Mouse (Mus musculus): Measurements from ENCODE around the gene Scaf8. TPM values are rescaled to one million over a fixed set of nuclear protein-coding genes. Genes with fewer than 3 reads are reported as not detected.
"Not testable (repeated sequence)": the region's sequence is repeated elsewhere in the genome, so short reads cannot be mapped to it uniquely, and the experiment has no call there.

Scaf8 gene
- polyA plus RNA-seq, 1 experiment from 2014 or later: 15.7 TPM

DNA sequence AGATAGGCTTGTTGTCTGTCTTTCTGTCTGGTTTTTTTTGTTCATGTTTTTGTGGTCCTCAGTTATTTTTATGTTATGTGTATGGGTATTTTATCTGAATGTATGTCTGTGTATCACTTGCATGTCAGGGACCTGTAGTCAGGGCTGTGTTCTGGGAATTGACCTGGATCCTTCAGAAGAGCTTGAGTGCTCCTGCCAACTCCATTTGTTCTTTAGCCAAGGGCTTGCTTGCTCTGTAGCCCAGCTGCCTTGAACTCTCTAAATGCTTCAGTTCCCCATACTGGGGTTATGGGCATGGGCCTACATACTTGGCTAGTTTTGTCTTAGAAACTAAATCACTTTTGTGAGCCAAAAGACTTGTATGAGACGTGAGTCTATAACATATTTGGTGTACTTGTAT lies 13.9 kb downstream of the Scaf8 start:
- 88% methylated on average over 1 of the region's 1 CpGs for WGBS
- Histone ChIP-seq H3K9ac (no peak overlapping the region), H3K4me1 (no peaks in the 10 kb centered on the region), H3K27ac (no peak overlapping the region), H3K27me3 (no peaks in the 10 kb centered on the region), H3K4me3 (no peak overlapping the region), H3K4me2 (no peak overlapping the region), H3K9me3 (replicated peaks) (no peaks in the 10 kb centered on the region), H3K36me3 (ENCODE audit: poor library complexity, severe bottlenecking) (peaks cover 29% of the 10 kb centered on the region)
- ATAC-seq: no peak

DNA sequence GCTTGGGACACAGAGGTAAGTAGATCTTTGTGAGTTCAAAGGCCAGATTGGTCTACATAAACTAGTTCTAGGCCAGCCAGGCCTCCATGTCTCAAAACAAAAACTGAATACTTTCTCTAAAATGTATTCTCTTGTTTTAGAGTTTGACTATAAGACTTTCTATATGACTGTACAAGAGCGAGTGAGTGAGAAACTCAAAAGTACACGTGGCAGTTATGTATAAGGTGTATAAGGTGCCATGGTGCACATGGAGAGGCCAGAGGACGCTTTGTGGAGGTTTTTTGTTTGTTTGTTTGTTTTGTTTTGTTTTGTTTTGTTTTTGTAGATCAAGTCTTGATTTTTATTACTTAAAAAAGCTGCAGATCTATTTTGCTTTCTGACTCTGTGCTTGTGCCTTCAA lies 15.0 kb downstream of the Scaf8 start:
- 93% methylated on average over 3 of the region's 3 CpGs for WGBS
- no peak for ATAC-seq
- Histone ChIP-seq H3K4me3 (no peak overlapping the region), H3K9me3 (replicated peaks) (no peaks in the 10 kb centered on the region), H3K9ac (no peak overlapping the region), H3K27ac (no peak overlapping the region), H3K36me3 (ENCODE audit: poor library complexity, severe bottlenecking) (peaks cover 29% of the 10 kb centered on the region), H3K4me2 (no peak overlapping the region), H3K4me1 (no peaks in the 10 kb centered on the region), H3K27me3 (no peaks in the 10 kb centered on the region)

DNA sequence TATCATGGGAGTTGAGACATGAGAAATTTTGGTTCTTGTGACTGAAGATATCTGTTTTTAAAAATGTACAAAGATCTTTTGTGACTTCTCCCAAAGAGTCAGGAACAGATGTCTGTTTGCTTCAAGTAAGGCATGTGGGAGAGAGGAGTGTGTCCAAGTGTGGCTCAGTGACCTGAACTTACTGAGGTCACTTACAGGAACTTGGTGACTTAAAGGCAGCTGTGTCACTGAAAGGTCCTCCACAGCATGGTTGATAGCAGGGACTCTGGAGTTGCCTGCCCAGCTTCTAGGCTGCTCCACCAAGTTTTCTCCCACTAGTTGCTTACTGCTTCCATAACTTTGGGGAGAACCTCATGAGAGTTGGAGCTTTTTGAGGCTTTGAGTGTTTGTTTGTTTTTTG lies 20.6 kb downstream of the Scaf8 start:
- Histone ChIP-seq H3K9ac (no peak overlapping the region), H3K4me2 (no peak overlapping the region), H3K4me3 (no peak overlapping the region), H3K27ac (no peak overlapping the region), H3K4me1 (peaks cover 15% of the 10 kb centered on the region; the same call in 1 of the 2 replicates), H3K9me3 (replicated peaks) (no peaks in the 10 kb centered on the region), H3K36me3 (ENCODE audit: poor library complexity, severe bottlenecking) (peaks cover 19% of the 10 kb centered on the region), H3K27me3 (no peaks in the 10 kb centered on the region)
- ATAC-seq: no peak

DNA sequence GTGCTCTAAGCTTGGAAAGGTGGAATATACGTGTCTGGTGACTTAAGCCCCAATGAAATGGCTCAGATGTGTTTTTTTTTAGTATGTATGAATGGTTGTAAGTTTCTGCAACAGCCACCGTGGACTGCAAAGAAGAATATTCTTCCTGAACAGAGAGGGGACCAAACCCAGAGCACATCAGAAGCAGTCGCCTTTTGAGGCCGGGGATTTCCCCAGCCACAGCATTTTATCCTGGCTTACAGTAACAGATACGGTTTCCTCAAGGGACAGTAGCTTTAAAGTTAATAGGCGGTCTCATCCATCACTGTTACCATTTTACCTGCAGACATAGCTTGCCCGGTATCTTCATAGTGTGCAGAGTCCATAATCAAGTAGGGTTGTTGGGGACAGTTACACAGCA lies 21.4 kb downstream of the Scaf8 start:
- H3K9ac ChIP-seq: no peak overlapping the region

DNA sequence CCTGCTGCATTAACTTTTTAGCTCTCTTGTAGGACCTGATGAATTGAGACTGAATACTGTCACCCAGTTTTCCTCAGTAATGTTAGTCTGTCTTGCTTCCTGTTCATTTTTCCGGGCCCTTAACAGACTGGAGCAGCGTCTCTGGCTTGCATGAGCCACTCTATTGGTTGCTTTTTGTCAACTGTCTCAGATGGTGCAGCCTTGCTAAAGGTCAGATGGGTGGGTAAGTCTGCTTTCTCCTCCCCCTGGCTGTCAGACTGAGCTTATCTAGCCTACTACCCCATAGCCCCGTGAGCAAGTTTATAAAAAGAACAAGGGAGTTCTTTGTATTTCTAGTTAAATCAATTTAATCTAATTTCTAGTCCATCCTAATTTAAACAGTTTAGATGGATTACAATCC lies 23.6 kb downstream of the Scaf8 start:
- H3K36me3 ChIP-seq (ENCODE audit: poor library complexity, severe bottlenecking): no peaks in the 10 kb centered on the region
- H3K4me1 ChIP-seq: peaks cover 15% of the 10 kb centered on the region; the same call in 1 of the 2 replicates
- no peak for ATAC-seq
- WGBS: 74% methylated on average over 3 of the region's 3 CpGs
- H3K9ac ChIP-seq: no peak overlapping the region
- no peaks in the 10 kb centered on the region for H3K27me3 ChIP-seq
- H3K4me3 ChIP-seq: no peak overlapping the region
- H3K9me3 ChIP-seq (replicated peaks): no peaks in the 10 kb centered on the region
- no peak overlapping the region for H3K4me2 ChIP-seq
- H3K27ac ChIP-seq: no peak overlapping the region

More for the DNA sequence above, 21.4 kb downstream of the Scaf8 start:
- Histone ChIP-seq H3K4me2 (no peak overlapping the region), H3K9me3 (replicated peaks) (no peaks in the 10 kb centered on the region), H3K27ac (no peak overlapping the region), H3K4me3 (no peak overlapping the region), H3K36me3 (ENCODE audit: poor library complexity, severe bottlenecking) (peaks cover 16% of the 10 kb centered on the region; the same call in 1 of the 2 replicates), H3K27me3 (no peaks in the 10 kb centered on the region), H3K4me1 (peaks cover 15% of the 10 kb centered on the region; the same call in 1 of the 2 replicates)
- WGBS: 94% methylated on average over 7 of the region's 7 CpGs
- ATAC-seq: no peak

DNA sequence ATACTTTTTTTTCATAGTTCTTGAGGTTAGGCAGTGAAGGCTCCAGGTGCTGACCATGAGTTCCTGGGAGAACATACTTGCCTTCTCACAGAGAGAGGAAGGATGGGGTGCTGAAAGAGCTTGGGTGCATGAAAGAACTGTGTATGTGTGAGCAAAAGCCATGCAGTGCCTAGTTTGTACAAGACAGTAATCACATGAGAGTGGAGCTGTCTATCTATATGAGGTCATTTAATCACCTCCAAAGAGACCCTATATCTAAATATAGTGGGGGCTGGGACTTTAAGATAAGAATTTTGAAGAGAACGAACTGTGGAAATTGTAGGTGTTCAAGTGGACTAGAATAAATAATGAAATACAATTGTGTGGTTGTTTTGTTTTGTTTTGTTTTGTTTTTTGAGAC lies 25.3 kb downstream of the Scaf8 start:
- Histone ChIP-seq H3K27me3 (no peaks in the 10 kb centered on the region), H3K4me3 (no peak overlapping the region), H3K4me2 (no peak overlapping the region), H3K27ac (no peak overlapping the region), H3K4me1 (peaks cover 15% of the 10 kb centered on the region; the same call in 1 of the 2 replicates), H3K9ac (no peak overlapping the region), H3K36me3 (ENCODE audit: poor library complexity, severe bottlenecking) (0 out of 2 replicates have a peak, but pooled peaks cover under 1% of the 10 kb centered on the region), H3K9me3 (replicated peaks) (no peaks in the 10 kb centered on the region)
- WGBS: 87% methylated on average over 1 of the region's 1 CpGs
- no peak for ATAC-seq

DNA sequence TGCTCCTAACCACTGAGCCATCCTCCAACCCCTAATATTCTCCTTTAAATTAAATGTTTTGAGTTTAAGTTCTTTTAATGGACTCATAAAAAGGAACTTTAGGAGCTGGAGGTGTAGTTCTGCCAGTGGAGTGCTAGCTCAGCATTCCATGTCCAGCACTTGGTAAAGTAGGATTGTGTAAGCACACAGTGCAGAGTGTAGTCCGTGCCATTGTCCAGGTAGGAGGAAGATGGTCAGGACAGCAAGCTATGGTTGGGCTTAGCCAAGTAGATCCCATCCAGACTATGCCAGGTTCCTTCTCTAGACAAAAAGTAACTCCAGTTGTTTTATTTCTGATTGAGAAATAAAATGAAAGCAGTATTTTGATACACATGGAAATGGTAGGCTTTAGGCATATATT lies 34.1 kb downstream of the Scaf8 start:
- H3K36me3 ChIP-seq (ENCODE audit: poor library complexity, severe bottlenecking): peaks cover 13% of the 10 kb centered on the region; the same call in 1 of the 2 replicates
- WGBS: 95% methylated on average over 1 of the region's 1 CpGs
- H3K9me3 ChIP-seq (replicated peaks): no peaks in the 10 kb centered on the region
- no peak overlapping the region for H3K27ac ChIP-seq
- no peak overlapping the region for H3K4me3 ChIP-seq
- H3K9ac ChIP-seq: no peak overlapping the region
- 0 out of 2 replicates have a peak, but pooled peaks cover 2% of the 10 kb centered on the region for H3K4me1 ChIP-seq
- no peak for ATAC-seq
- H3K4me2 ChIP-seq: no peak overlapping the region
- no peaks in the 10 kb centered on the region for H3K27me3 ChIP-seq

DNA sequence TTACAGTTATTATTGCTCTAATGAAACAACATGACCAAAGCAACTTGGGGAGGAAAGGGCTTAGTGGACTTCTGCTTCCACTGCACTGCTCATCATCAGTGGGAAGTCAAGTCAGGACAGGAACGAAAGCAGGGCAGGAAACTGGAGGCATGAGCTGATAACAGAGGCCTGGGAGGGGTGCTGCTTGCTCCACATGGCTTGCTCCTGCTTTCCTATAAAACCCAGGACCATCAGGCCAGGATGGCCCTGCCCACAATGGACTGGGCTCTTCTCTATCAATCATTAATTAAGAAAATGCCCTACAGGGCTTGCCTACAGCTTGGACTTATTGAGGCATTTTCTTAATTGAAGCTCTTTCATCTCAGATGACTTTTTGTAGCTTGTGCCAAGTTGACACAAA lies 34.8 kb downstream of the Scaf8 start:
- no peak overlapping the region for H3K27ac ChIP-seq
- 97% methylated on average over 1 of the region's 1 CpGs for WGBS
- ATAC-seq: no peak
- H3K4me1 ChIP-seq: 0 out of 2 replicates have a peak, but pooled peaks cover 2% of the 10 kb centered on the region
- H3K36me3 ChIP-seq (ENCODE audit: poor library complexity, severe bottlenecking): peaks cover 18% of the 10 kb centered on the region; the same call in 1 of the 2 replicates
- no peak overlapping the region for H3K4me2 ChIP-seq
- no peaks in the 10 kb centered on the region for H3K9me3 ChIP-seq (replicated peaks)
- H3K9ac ChIP-seq: no peak overlapping the region
- no peak overlapping the region for H3K4me3 ChIP-seq
- no peaks in the 10 kb centered on the region for H3K27me3 ChIP-seq

DNA sequence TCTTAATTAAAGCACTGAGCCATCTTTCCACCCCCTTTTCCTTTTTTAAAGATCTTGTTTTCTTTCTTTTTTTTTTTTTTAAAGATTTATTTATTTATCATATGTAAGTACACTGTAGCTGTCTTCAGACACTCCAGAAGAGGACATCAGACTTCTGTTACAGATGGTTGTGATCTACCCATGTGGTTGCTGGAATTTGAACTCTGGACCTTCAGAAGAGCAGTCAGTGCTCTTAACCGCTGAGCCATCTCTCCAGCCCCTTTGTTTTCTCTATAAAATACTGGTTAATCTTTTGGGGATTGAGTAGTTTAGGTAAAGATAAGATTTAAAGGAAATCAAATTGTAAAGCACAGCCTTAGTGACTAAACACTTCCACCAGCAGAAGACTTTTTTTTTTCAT lies 35.9 kb downstream of the Scaf8 start:
- ATAC-seq; H3K27ac ChIP-seq; H3K4me1 ChIP-seq; H3K4me3 ChIP-seq; H3K4me2 ChIP-seq; H3K9me3 ChIP-seq (replicated peaks); H3K9ac ChIP-seq; H3K27me3 ChIP-seq: not testable (repeated sequence)
- WGBS: 90% methylated on average over 1 of the region's 1 CpGs
- peaks cover 15% of the 10 kb centered on the region for H3K36me3 ChIP-seq (ENCODE audit: poor library complexity, severe bottlenecking)

DNA sequence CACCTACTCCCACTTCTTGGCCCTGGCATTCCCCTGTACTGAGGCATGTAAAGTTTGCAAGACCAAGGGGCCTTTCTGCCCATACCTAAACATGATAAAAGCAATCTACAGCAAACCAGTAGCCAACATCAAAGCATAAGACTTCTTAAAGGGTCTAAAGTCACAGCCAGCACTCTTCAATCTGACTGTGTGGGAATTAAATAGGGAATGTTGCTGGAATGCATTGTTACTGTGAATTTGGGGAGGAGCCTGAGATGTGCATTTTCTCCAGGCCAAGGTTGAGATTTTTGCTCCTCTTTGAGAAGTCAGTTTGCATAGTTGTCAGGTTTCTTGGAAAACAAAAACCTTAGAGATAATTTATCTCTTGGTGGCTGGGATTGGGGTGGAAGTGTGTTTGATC lies 36.4 kb downstream of the Scaf8 start:
- Histone ChIP-seq H3K9me3 (replicated peaks) (no peaks in the 10 kb centered on the region), H3K27ac (no peak overlapping the region), H3K27me3 (no peaks in the 10 kb centered on the region), H3K4me3 (no peak overlapping the region), H3K36me3 (ENCODE audit: poor library complexity, severe bottlenecking) (peaks cover 19% of the 10 kb centered on the region), H3K9ac (no peak overlapping the region), H3K4me2 (no peak overlapping the region), H3K4me1 (0 out of 2 replicates have a peak, but pooled peaks cover 2% of the 10 kb centered on the region)
- ATAC-seq: no peak

DNA sequence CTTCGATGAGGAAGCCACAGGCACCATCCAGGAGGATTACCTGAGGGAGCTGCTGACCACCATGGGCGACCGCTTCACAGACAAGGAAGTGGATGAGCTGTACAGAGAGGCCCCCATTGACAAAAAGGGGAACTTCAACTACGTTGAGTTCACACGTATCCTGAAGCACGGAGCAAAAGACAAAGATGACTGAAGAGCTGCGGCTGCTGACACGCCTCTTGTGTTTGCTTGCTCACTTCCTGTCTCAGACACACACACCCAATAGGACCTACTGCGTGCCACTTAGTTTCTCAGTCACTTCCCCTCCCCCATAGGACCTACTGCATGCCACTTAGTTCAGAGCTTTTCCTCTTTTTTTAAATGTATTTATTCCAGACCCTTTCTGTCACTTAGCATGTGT lies 41.4 kb downstream of the Scaf8 start:
- H3K9ac ChIP-seq; H3K4me2 ChIP-seq; H3K27me3 ChIP-seq; H3K4me3 ChIP-seq; ATAC-seq; H3K9me3 ChIP-seq (replicated peaks); H3K27ac ChIP-seq; H3K4me1 ChIP-seq: not testable (repeated sequence)
- peaks cover 34% of the 10 kb centered on the region for H3K36me3 ChIP-seq (ENCODE audit: poor library complexity, severe bottlenecking)
- WGBS: 93% methylated on average over 9 of the region's 9 CpGs

DNA sequence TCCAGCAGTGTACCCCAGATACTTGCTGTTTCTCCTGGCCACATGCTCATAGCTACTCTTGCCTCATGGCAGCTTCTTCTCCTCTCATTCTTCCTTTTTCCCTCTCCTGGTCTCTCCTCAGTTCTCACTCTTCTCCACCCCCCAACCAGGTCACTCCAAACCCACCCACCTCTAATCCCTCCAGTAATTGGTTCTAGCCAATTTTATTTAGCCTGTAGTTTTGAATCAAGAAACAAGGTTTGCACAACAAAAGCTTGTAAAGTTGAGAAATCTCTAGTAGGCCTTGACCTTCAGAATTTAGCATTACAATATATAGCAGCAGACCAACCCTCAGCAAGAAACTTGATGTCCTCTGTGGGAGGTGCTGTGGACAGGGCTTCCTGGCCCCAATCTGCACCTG lies 42.2 kb downstream of the Scaf8 start:
- Histone ChIP-seq H3K27ac (no peak overlapping the region), H3K9ac (no peak overlapping the region), H3K4me3 (no peak overlapping the region), H3K27me3 (no peaks in the 10 kb centered on the region), H3K36me3 (ENCODE audit: poor library complexity, severe bottlenecking) (peaks cover 40% of the 10 kb centered on the region), H3K9me3 (replicated peaks) (no peaks in the 10 kb centered on the region), H3K4me2 (no peak overlapping the region), H3K4me1 (no peaks in the 10 kb centered on the region)
- no peak for ATAC-seq

DNA sequence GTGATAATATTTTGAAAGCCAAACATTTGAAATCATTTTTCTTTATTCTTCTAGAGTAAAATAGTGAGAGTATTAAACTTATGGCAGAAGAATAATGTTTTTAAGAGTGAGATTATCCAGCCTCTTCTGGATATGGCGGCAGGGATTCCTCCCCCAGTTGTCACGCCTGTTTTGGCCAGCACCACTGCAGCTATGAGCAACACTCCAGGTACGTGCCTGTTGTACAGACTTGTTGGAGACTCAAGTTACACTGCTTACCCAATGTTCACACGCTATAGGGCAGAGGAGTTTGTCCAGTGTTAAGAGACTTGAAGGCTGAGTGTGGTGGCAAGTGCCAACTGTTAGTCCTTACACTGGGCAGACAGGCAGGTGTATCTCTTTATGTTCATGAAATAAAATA lies 48.1 kb downstream of the Scaf8 start:
- H3K27me3 ChIP-seq: no peaks in the 10 kb centered on the region
- H3K4me1 ChIP-seq: no peaks in the 10 kb centered on the region
- 91% methylated on average over 4 of the region's 4 CpGs for WGBS
- no peak overlapping the region for H3K27ac ChIP-seq
- H3K4me2 ChIP-seq: no peak overlapping the region
- ATAC-seq: no peak
- no peak overlapping the region for H3K4me3 ChIP-seq
- peaks cover 41% of the 10 kb centered on the region for H3K36me3 ChIP-seq (ENCODE audit: poor library complexity, severe bottlenecking)
- H3K9me3 ChIP-seq (replicated peaks): no peaks in the 10 kb centered on the region
- no peak overlapping the region for H3K9ac ChIP-seq

All from forebrain, embryonic 13.5 days (tissue).